Mouse (Mus musculus) pancreas, adult 10 weeks (tissue): Measurements from ENCODE around the gene Dgka. TPM values are rescaled to one million over a fixed set of nuclear protein-coding genes. Genes with fewer than 3 reads are reported as not detected.

ENCODE experiments used
- polyA plus RNA-seq: library from polyadenylated mRNA; stranded (reverse); fragments of 350-450 nt; fragmentation: Illumina TruSeq; extraction: RNeasy Lipid Tissue Mini Kit (QIAGEN cat#74804); gene quantifications from one replicate; pipeline ENCODE4 v1.2.3, GENCODE M21; 2015; ENCODE audit warnings: low read depth, low replicate concordance; ENCODE audit not compliant: insufficient read depth

The Dgka gene
- polyA plus RNA-seq = 10.4 TPM

GRCm38 (mm10) chr10:128744680-128745601 is at the start of gene Dgka:
TSS of gene Dgka (minus strand) at chr10:128744855.

DNA sequence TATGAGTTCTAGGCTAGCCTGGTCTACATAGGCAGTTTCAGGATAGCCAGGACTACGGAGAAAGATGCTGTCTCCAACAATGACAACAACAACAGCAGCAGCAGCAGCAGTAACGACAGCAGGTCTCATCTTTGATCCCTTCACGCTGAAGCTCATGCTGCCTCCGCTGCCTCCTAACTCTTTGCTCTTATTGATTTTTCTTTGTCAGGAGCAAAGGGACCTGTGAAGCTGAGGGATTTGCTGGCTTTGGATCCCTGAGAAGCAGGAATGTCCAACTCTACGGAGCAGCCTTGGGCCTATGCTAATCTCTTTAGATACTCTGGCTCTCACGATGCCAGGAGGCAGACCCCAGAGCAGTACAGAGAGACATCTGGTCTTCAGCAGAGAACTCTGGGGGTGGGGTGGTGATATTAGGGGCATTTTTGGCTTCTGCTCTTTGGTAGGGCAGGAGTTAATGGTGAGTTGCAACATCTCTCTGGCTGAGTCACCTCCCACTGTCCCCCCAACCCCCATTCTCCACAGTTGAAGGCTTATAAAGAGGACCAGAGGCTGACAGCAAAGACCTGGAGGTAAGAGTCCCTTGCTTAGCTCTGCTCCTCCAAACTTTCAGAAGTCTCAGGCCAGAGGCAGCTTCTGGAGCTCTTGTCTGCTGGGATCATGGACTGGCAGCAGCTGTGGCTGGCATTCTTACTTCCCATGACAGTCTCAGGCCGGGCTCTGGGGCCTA is 45.9 kb upstream of the Dgka start, which contains the start of gene Mmp19:
Gene Mmp19, plus strand, starts transcription at position 513 of the 727 bp plus-strand sequence.

DNA sequence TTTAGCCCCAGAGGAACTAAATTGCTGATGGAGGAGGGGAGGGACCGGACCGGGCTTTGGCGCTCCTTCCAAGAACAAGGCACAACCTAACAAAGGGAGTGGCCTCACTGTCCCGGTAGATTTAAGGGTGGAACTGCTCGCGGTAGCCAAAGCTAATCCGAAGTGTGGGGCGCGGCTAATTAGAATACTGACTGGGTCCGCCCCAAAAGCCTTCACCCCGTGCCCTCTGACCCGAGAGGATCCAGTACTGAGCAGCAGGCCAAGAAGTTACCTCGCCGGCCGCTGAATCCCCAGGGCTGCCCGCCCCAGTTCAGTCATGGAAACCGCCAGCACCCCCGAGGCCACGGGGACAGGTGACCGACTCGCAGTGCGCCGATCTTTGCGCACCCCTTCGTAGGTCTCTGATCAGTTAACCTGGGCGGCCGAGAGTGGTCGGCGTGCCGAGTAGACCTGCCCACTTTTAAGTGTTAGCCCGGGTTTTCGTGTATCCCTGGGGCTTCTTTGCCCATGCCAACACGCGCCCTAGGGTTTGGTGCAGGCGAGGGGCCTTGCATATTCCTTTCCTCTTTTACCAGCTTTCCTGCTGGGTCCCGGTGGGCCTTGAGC is 3.1 kb upstream of the Dgka start, which contains the start of gene Pym1:
Gene Pym1, plus strand, starts transcription at position 244 of the 606 bp plus-strand sequence.

DNA sequence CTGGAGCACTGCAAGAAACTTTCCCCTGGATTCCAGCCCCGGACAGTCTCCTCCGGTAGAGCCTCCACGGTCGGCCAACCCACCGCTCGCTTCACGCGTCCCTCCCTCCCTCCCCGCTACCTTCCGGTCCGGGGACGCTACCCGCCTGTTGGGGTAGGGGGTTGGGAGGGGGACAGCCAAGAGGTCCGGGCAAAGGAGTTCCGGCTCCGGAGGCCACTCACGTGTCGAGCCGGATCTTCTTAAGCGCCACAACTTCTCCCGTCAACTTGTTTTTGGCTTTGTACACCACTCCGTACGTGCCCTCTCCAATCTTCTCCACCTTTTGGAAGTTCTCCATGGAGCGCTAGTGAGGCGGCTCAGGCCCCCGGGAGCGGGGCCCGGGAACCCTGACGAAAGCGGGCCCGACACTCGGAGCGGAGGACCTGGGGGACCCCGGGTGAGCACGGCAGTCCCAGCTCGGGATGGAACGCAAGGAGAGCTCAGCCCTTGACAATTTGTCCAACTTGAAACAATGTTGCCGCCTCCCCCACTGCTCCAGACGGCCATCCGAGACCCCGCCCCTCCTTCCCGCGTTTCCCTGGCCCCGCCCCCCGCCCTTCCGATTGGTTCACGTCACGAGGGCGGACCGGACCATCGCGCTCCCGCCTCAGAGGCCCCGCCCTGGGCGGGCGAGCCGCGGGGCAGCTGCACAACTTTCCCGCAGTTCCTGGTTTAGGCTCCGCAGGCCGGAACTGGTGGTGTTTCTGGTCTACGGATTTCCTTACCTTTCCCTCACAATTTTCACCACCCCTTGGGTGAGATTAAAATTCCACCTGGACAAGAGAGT is 40.0 kb downstream of the Dgka start, which contains the start of gene Cdk2:
Gene Cdk2, minus strand, starts transcription at position 541 of the 826 bp plus-strand sequence.

DNA sequence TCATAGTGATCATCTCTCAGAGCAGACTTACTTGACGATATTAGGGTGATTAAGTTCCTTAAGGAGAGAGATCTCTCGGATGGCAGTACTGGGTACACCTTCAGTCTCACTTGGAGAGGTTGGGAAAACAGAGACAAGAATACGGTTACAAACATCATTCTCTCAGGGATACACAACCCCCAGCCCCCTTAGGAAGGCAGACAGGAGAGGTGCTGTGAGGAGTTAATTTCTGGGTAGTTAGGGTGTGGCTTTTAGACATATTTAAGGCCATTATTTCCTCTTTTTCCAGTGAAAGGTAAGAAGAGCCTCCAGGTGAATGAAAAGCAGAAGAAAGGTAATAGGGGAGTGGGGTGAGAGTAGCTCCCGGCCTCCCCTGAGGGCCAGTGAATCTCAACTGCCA is 40.8 kb downstream of the Dgka start, which contains the start of gene Pmel:
Gene Pmel, plus strand, starts transcription at position 301 of the 400 bp plus-strand sequence.

GRCm38 (mm10) chr10:128695992-128696807 is 48.5 kb downstream of the Dgka start, which contains the start of gene Rab5b:
TSS of gene Rab5b (minus strand) at chr10:128696264.

GRCm38 (mm10) chr10:128673763-128674468 is 70.7 kb downstream of the Dgka start, which contains the start of gene Suox:
TSS of gene Suox (minus strand) at chr10:128674073.

Other genes starting within 250 kb of the Dgka start
- not detected for gene Myl6b, start 246.2 kb downstream of the Dgka start, polyA plus RNA-seq
- 15.7 TPM for gene Esyt1, start 219.0 kb downstream of the Dgka start, polyA plus RNA-seq
- 2.5 TPM for gene Zc3h10, start 197.1 kb downstream of the Dgka start, polyA plus RNA-seq
- 2,737 TPM for gene Rpl41, start 195.6 kb downstream of the Dgka start, polyA plus RNA-seq
- 20.2 TPM for gene Pa2g4, start 178.9 kb downstream of the Dgka start, polyA plus RNA-seq
- gene Erbb3, start 155.2 kb downstream of the Dgka start, polyA plus RNA-seq = 2.9 TPM
- gene Rps26, start 118.1 kb downstream of the Dgka start, polyA plus RNA-seq = 365 TPM
- 0.70 TPM for gene Ikzf4, start 98.9 kb downstream of the Dgka start, polyA plus RNA-seq
- gene Suox, start 70.8 kb downstream of the Dgka start, polyA plus RNA-seq = 3.5 TPM
- gene Rab5b, start 48.6 kb downstream of the Dgka start, polyA plus RNA-seq = 15.3 TPM
- not detected for gene Pmel, start 40.7 kb downstream of the Dgka start, polyA plus RNA-seq
- 6.2 TPM for gene Cdk2, start 39.8 kb downstream of the Dgka start, polyA plus RNA-seq
- 4.8 TPM for gene Pym1, start 3.0 kb upstream of the Dgka start, polyA plus RNA-seq
- gene Mmp19, start 46.1 kb upstream of the Dgka start, polyA plus RNA-seq = 3.0 TPM
- gene Dnajc14, start 59.2 kb upstream of the Dgka start, polyA plus RNA-seq = 9.2 TPM
- 6.6 TPM for gene Tmem198b, start 59.5 kb upstream of the Dgka start, polyA plus RNA-seq
- gene Sarnp, start 72.5 kb upstream of the Dgka start, polyA plus RNA-seq = 15.9 TPM
- gene Ormdl2, start 76.8 kb upstream of the Dgka start, polyA plus RNA-seq = 11.8 TPM
- gene Gdf11, start 146.9 kb upstream of the Dgka start, polyA plus RNA-seq = not detected
- 125 TPM for gene Cd63, start 156.1 kb upstream of the Dgka start, polyA plus RNA-seq
- 12.1 TPM for gene Rdh5, start 178.0 kb upstream of the Dgka start, polyA plus RNA-seq
- 47.0 TPM for gene Bloc1s1, start 179.2 kb upstream of the Dgka start, polyA plus RNA-seq
- gene Itga7, start 189.0 kb upstream of the Dgka start, polyA plus RNA-seq = 5.2 TPM
- gene Mettl7b, start 216.1 kb upstream of the Dgka start, polyA plus RNA-seq = not detected
- gene Olfr9, start 244.6 kb upstream of the Dgka start, polyA plus RNA-seq = not detected